Mouse (Mus musculus) urinary bladder, postnatal 25 days (tissue): ENCODE measurements around the gene Pde4a.

Experiments used
- DNase-seq: peaks from one replicate; pipeline ENCODE4 v3.0.0; 2022; ENCODE audit warnings: low spot score

Gene Pde4a

DNA sequence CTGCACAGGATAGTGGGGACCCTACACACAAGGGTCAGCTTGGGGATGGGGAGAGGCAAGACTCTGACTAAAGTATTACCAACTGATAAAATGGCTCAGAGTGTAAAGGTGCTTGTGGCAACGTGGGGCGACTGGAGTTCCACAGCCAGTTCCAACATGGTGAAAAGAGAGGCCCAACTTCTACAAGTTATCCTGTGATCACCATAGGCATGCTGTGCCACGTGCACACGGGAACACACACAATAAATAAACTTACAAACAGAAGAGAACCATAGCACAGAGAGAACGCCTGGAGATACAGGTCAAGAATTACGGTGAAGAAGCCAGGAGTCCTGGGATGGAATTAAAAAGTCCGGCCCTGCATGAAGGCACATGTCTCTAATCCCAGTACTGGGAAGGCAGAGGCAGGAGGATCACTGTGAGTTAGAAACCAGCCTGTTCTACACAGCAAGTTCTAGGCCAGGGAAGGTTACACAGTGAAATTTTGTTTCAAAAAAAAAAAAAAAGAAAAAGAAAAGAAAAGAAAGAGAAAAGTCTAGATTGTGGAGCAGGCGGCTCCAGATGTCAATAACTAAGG is 16.3 kb upstream of the Pde4a start:
- DNase-seq = no peak

DNA sequence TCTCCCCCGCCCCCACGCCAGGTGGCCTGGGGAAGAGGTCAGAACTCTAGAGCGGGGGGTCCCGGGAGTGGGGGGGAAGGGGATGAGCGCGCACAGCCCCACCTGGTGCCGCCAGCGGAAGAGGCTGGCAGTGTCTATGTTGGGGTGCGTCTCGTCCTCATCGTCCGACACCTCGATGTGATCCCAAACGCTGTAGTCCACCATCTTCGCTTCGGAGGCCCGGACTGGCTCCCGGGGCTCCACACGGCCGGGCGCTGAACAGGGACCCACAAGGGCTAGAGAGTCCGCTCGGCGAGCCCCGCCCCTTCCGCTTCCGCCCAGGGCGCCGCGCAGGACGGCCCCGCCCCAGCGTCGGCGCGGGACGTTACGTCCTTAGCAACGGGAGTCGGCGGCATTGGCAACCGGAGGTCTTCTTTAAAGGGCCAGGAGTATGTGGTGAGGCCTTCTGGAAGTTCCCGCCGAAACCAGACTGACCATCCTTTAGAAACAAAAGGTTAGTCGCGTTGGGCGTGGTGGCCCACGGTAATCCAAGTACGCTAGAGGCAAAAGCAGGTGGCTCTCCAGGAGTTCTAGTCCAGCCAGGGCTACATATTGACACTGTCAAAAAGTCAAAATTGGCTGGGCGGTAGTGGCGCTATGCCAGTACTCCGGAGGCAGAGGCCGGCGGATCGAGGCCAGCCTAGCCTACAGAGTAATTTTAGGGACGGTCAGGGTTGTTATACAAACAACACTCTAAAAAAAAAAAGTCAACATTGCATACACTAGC is 15.7 kb upstream of the Pde4a start, which contains the start of gene Cdc37:
TSS of gene Cdc37 (minus strand) at position 329 of the 766 bp plus-strand sequence.
- peak; percentile 90 for DNase-seq

DNA sequence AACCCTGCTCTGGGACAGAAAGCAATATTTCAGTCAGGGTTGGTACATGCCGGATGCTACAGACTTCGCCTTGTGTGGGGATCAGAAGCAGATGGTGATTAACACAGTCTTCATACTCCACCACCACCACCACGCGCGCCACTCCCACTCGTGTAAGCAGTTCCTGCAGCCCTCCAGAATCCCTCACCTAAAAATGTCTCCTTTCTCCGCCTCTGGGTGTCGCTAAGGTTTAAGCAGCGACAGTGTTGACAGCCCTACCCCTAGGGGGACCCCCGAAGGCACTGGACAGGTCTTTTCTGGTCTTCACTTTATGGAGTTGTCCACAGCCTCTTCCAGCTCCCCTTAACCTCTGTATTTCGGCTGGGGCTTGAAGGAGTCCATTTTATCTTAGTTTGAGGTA is 12.8 kb upstream of the Pde4a start:
- DNase-seq = no peak

DNA sequence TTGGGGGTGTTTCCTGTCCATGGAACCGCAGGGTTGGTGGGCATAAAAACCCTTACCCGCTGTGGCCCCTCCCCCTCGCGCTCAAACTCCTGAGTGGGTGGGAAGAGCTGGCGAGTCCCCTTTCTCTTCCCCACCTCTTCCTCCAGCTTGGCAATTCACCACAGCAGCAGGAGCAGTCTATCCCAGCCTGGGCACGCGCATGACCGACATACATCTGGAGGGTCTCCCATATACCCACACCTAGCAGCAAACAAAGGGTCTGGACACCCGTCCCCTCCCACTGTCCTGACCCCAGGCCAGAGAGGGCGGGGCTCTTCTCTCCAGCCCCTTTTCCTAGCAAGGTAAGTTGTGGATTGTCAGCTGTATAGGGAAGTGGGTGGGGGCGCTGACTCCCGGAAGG is 12.2 kb upstream of the Pde4a start:
- no peak for DNase-seq

DNA sequence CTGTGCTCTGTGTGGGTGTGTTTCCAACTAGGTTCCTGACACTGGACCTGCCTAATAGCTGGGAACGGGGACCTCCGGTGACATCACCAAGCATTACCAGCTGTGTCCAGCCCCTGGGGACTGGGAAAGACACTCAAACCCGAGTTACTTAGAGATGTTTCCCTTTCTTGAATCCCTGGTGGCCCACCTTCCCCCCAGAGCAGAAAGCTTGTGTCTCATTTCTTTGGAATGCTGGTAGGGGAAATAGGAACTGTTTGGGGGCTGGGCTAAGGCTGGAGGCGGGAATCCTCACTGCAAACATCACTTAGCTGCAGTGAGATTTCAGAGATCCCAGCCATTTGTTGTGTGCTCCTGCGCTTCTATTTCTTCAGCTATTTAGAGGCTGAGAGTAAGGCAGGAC is 11.7 kb upstream of the Pde4a start:
- no peak for DNase-seq

DNA sequence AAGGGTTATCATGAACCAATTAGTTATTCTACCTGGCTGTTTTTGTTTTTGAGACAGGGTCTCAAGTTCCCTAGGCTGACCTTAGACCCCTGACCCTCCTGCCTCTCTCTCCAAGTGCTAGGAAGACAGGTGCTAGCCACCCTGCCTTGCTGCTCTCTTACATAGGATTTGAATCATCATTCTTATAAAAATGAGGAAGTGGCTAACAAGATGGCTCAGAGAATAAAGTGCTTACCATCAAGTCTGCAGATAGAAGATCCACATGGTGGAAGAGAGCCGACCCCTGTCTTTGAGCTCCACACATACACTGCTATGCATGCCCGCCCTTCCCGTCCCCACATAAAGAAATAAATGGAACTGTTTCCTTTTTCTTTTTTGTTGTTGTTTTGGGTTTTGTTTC is 10.7 kb upstream of the Pde4a start:
- no peak for DNase-seq

DNA sequence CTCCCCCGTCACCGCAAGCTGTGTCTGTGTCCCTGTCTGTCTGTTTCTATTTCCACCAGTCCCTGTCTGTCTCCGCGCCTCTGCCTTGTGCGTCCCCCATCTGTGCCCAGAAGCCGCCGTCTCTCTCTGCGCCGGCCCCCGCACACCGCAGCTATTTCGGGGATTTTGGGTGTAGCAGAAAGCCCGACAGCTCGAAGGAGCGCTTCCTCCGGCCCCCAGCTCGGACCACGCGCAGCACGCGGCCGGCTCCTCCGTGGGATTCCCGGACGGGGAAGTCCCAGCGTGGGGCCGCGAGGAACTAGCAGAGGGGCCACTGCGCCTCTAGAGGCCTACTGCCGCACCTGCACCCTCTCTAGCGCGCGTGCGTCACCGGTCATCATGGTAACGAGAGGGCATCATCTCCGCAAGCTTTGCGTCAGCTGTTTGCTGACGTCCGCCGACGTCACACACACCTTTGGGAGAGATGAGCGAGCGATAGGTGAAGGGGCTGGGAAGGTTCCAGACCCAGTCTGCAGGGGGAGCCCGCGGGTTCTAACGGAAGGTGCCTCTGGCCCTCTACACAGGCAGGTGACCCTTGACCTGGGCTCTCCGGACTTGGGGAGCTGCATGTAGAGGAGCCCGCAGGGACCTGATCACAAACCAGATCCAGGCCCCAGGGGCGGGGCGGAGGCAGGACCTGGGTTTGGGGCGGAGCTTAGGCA is 4.2 kb upstream of the Pde4a start:
- peak; percentile 82 for DNase-seq

DNA sequence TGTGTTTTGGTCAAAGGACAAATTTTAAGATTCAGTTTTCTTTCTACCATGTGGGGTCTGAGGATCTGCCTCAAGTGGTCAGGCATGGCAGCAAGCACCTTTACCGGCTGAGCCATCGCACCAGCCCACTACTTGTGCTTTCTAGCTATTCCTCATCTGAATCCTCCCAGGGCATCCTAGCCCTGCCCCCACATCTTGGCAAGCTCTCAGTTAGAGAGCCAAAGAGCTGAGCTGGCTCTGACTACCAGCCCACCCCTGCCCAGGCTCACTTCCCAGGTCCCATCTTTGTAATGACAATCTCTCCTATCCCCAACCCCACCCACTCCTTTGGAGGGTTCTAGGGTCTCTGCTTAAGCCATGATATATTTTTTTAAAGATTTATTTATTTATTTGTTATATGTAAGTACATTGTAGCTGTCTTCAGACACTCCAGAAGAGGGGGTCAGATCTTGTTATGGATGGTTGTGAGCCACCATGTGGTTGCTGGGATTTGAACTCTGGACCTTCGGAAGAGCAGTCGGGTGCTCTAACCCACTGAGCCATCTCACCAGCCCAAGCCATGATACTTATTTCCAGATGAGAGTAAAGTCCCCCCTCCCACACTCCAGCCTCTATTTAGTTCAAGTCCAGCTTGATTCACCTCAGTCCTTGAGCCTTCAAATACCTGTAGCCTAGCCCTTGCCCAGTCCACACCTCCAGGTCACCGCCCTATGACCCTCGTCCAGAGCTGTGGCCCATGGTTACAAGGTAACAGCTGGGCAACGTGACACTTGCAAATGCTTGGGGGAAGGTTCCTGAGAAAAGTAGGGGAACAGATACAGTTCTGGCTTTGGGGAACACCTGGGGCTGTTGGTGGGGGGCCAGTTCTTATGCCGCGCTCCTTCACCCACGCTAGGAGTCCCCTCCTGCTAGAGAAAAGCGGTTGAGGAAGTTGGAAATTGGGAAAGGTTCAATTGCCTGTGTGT is 2.1 kb upstream of the Pde4a start:
- DNase-seq = no peak

DNA sequence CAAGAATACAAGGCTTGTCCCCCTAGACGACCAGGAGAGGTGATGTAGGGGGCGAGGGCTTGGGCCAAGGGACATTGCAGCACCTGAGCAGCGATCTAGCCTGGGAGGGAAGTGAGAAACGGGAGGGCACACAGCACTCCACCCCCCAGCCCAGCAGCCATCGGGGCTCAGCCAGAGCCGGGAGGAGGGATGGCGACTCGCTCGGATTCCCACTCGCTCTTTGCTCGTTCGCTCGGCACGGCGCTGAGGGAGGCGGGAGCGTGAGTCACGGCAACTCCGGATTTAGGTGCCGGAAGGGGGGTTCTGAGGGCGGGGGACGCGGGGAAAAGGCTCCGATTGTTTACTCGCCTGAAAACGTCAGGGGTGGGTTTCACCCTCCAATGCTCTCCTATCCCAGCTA is 1.4 kb upstream of the Pde4a start:
- no peak for DNase-seq

DNA sequence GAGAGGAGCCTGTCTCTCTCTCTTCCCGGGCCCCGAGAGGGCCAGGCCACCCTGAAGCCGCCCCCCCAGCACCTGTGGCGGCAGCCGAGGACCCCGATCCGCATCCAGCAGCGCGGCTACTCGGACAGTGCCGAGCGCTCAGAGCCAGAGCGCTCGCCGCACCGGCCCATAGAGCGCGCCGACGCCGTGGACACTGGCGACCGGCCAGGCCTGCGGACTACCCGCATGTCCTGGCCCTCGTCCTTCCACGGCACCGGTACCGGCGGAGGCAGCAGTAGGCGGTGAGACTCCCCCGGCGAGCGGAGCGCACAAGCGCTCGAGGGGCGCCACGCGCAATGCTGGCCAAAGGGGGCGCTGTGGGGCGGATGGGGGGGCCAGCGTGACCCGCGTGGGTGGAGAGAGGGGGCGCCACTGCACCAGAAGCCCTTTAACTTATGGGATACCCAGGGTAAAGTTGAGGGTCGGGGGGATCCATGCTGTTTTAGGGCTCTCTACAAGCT is 488 bp downstream of the Pde4a start:
- peak; percentile 52 for DNase-seq

DNA sequence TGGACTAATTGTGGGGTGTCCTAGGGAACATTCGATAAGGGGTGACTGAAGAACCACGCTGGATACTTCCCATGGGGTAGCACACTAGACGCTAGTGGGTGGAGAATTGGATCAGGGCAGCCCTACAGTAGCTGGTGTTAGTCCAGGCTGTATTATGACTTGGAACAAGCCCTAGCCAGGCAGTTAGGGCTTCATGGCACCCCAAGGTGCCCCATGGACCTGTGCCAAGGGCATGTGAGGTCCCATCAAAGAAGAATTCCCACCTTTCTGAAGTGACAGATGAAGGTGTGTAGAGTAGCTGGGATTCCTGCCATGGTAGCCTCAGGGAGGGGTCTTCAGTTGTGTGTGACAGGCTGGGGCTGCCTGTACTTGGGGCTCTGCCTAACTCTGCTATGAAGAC is 1.0 kb downstream of the Pde4a start:
- no peak for DNase-seq

DNA sequence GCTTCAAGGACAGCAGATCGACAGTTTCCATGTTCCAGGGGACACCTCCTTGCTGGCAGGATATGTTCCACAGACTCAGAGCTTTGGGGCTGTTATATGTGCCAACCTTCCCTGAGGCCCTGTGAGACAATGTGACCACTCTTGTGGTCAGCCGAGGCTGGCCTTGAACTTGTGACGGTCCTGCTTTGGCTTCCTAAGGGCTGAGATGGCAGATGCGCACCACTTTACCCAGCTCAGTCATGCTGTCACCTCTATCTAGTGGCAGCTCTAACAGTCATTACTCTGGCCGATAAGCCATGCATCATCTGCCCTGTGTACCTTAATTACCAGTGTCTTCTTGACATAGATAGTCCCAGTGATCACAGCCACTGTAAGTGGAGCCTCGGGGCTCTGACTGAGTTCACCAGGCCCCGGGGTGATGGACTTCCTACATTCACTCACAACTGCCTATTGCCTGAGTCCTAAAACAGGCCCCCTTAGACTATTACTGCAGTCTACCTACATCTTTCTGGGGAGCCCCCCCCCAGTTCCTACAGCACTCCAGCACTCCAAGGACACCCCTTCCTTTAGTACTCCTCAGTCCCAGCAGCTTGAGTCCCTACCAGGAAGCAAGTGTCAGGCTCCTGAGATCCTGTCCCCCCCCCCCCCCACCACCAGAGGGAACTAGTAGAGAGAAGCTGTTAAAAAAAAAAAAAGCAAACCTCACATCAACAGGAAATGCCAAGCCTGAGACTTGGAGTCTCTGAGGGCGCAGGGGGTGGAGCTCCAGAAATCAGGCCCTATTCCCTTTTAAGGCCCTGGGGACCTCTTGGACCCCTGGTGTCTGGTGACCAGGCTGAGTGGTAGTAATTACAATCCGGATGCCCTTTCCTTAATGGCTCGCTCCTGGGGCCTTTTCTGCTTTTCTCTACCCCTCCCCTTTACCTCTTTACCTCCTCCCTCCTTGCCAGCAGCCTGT is 1.9 kb downstream of the Pde4a start:
- no peak for DNase-seq

DNA sequence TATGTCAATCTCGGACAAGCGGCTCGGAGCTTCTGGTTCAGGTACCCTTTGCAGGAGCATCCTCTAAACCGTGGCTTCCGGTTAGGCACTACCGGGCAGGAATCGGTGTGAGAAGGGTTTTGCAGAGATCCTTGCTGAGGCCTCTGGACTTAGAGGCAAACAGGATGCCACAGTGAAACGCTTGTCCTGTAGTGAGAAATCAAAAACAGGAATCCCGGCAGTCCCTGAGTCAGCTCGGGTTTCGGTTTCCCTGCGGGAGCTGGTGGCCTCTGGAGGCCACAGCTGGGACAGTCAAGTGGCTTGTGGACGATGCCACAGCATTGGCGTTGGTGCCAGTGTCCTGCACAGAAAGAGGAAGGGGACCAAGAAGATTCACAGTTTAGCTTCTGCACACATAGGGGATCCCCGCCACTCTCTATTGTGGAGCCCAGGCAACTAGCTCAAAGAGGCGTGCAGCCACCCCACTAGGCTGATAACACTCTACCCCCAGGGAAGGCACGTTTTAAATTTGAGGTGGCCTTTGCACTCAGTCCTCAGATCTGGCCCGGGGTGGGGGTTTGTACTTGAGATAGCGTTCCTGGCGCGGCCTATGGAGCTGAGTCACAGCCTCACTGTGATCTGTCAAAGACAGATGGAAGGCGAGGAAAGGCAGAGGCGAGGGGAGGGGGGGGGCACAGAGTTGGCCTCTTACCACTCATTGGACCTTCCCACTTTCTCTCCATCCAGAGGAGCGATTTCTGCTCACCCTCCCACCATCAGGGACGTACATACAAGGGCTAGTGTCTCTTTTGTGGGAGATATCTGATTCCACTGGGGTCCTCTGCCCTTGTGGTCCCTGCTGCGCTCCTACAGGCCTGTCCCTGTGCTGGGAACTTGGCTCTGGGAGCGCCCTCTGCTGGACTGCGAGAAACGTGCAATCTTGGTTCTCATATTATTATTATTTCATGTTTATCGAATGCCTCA is 2.9 kb downstream of the Pde4a start:
- peak; percentile 80 for DNase-seq

DNA sequence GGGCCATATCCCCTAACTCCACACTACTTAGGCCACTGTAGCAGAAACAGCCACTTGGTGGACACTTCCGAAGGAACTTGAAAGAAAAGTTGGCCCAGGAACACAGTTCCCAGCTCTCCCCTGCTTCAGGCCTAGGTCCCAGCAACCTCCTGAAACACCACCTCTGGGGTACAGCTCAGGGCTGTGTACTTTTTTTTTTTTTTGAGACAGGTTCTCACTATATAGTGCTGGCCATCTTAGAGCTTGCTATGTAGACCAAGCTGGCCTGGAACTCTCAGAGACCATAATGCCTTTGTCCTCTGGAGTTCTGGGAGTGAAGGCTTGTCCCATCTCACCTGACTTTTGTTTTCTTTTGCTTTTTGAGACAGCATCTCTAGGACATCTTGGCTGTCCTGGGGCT is 3.6 kb downstream of the Pde4a start:
- no peak for DNase-seq

DNA sequence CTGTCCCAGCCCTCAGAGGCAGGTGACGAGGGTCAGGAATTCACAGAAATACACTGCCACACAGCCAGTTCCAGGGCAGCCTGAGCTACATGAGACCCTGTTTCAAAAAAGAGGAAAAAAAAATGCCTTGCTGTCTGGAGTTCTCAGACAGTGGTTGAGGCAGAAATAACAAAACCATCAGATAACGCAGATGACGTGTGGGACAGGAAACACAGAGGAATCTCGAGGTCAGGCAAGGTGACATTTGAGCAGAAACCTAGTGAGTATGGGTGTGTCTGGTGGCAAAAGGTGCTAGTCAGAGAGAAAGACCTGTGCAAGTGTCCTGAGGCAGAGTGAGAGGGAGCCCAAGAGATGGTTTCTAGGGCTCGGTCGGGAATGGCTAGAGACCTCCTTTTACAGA is 6.8 kb downstream of the Pde4a start:
- no peak for DNase-seq

DNA sequence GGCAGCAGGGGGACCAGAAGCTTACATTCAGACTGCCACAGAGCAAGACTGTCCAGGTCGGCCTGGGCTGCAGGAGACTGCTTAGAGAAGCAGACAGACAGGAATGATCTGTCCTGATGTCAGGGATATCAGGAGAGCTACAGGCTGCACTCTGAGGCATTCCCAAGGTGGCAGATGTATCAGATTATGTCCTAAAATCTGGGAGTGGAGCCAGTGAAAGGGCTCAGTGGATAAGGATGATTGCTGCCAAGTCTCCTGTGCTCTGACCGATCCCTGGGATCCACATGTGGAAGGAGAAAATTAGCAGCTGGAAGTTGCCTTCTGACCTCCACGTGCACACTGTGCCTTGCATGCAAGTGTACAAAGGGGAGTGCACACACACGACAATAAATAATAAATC is 14.9 kb downstream of the Pde4a start:
- DNase-seq = no peak

DNA sequence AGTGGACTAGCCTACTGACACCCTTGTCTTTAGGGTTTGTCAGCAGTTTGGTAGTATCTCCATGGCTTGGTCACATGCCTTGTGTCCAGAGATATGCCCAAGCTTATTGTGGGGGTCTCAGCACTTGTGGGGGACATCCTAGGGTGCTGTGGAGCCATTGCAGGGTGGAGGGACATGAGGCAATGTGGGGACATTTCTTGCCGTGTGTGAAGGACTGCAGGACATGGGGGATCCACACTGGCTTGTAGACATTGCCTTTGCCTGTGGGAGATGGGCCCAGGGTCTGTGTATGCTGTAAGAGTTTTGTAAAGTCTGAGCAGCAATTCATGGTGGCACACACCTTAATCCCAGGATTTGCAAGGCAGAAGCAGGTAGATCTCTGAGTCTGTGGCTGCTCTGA is 15.3 kb downstream of the Pde4a start:
- DNase-seq = no peak

DNA sequence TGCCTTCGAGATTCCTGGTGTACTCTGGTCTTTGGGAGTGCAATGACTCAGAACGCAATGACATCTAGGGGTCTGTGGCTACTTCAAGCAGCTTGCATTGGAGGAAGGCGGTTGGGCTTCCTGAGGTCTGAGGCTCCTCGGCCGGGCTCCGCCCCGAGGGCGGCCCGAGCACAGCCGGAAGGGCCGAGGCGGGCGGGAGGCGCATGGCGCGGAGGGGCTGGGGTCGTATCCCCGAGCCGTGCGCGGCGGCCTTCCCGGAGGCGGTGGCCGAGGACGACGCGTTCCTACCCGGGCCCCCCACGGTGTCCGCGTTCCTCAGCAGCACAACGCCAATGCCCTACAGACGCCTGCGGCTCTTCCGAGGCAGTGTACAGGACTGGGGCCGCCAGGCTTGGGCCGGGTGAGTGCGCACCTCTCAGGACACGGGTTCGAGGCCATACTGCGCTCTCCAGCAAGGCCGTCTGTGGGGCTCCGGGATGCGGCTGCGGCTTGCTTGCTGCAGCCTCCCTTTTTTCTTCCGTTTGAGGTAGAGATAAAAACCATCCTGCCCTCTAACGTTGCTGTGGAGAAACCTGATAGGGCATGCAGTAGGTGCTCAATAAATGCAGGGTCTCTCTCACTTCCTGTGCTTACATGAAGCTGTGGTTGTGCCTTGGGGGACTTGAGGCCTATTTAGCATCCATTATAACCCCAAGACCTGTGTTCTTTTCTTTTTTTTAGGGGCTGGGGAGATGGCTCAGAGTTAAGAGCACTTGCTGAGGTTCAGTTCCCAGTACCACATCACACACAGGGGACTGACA is 16.1 kb downstream of the Pde4a start:
- peak; percentile 50 for DNase-seq

DNA sequence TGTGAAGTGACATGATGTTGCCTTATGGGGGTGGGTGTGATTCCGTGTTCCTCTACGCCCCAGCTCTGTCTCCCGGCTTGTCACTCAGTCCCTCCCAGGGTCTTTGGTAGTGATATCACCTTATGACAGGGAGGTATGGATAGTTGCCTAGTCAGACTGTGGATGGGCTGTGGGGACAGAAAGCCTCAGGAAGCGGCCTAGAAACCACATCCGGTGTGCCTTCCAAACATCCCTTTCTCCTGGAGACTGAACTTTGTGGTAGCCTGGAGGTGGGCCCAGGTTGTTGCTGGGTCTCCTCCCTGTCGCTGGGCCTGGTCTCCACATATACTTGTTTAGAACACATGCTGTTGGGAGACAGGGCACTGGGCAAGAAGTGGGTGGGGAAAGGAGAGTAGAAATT is 17.9 kb downstream of the Pde4a start:
- DNase-seq = no peak
